Mouse (Mus musculus) kidney, embryonic 14.5 days (tissue): ENCODE results near the gene Lrrc36. TPM values are rescaled to one million over a fixed set of nuclear protein-coding genes. Genes with fewer than 3 reads are reported as not detected.

ENCODE experiments used
- ATAC-seq: fragments of 200-750 bp; cut with Nextera tagmentation; 2 replicates; pipeline ENCODE4 v1.8.0; 2017; ENCODE audit warnings: moderate number of reproducible peaks, mild to moderate bottlenecking, moderate TSS enrichment, moderate library complexity; ENCODE audit not compliant: low FRiP score, low TSS enrichment
- H3K27ac ChIP-seq: fragments of 300-500 bp; sonication (generic); 2 replicates; pipeline ENCODE4 v1.5.1; 2014; ENCODE audit warnings: low read depth, mild to moderate bottlenecking, low read length, moderate library complexity, mixed read lengths
- H3K27me3 ChIP-seq: fragments of 300-500 bp; sonication (generic); 2 replicates; pipeline ENCODE4 v1.6.1; 2014; ENCODE audit warnings: mild to moderate bottlenecking, low read length; ENCODE audit not compliant: control insufficient read depth, insufficient read depth
- H3K36me3 ChIP-seq: fragments of 300-500 bp; sonication (generic); 2 replicates; pipeline ENCODE4 v1.6.1; 2014; ENCODE audit warnings: low read length, mixed read lengths; ENCODE audit not compliant: control insufficient read depth, insufficient read depth
- H3K4me1 ChIP-seq: fragments of 300-500 bp; sonication (generic); 2 replicates; pipeline ENCODE4 v1.6.1; 2014; ENCODE audit warnings: low read length, mixed read lengths; ENCODE audit not compliant: control insufficient read depth, insufficient read depth
- H3K4me2 ChIP-seq: fragments of 300-500 bp; sonication (generic); replicated peaks from 2 replicates; pipeline ENCODE4 v1.6.1; 2014; ENCODE audit warnings: low read depth, mild to moderate bottlenecking, low read length
- H3K4me3 ChIP-seq: fragments of 300-500 bp; sonication (generic); 2 replicates; pipeline ENCODE4 v1.5.1; 2014; ENCODE audit warnings: mild to moderate bottlenecking, low read length
- H3K9ac ChIP-seq: fragments of 300-500 bp; sonication (generic); 2 replicates; pipeline ENCODE4 v1.6.1; 2014; ENCODE audit warnings: low read depth, mild to moderate bottlenecking, low read length, moderate library complexity
- H3K9me3 ChIP-seq: fragments of 300-500 bp; sonication (generic); 2 replicates; pipeline ENCODE4 v1.6.1; 2016; ENCODE audit warnings: low read length; ENCODE audit not compliant: control insufficient read depth
- WGBS: fragments of 180-500 bp; shearing (Covaris S2); extraction: QIAGEN DNeasy Blood & Tissue Kit; methylation state at CpG from one replicate; pipeline ENCODE4 v1.1.7; 2014; 5-methylcytosine and 5-hydroxymethylcytosine counted together
- polyA plus RNA-seq: library from polyadenylated mRNA; unstranded; fragments of >200 nt; fragmentation: Nextera tagmentation; extraction: Ambion mirVana; gene quantifications from 2 replicates; pipeline ENCODE4 v1.2.1, GENCODE M21; 2014

The Lrrc36 gene
- polyA plus RNA-seq, 1 experiment from 2014 or later: not detected

GRCm38 (mm10) chr8:105495350-105496302 lies 82.3 kb downstream of the Lrrc36 start:
- H3K27me3 ChIP-seq: no peaks in the 10 kb centered on the region
- no peaks in the 10 kb centered on the region for H3K9me3 ChIP-seq
- WGBS: 23% methylated on average over 17 of the region's 17 CpGs
- H3K4me2 ChIP-seq: peak overlapping the region; percentile 67
- H3K36me3 ChIP-seq: no peaks in the 10 kb centered on the region
- peak overlapping the region; percentile 65 for H3K27ac ChIP-seq
- H3K9ac ChIP-seq: peak overlapping the region; percentile 88; the same call in 1 of the 2 replicates
- H3K4me1 ChIP-seq: peaks cover 16% of the 10 kb centered on the region; the same call in 1 of the 2 replicates
- H3K4me3 ChIP-seq: peak overlapping the region; percentile 64
- no peak for ATAC-seq

GRCm38 (mm10) chr8:105496439-105497180 lies 83.2 kb downstream of the Lrrc36 start, which contains the start of gene Zdhhc1:
Zdhhc1 (minus strand) TSS chr8:105496902.
- peak within 1 kb of the TSS; percentile 88 for H3K9ac ChIP-seq
- peak; percentile 86 for ATAC-seq
- H3K4me2 ChIP-seq: peak within 1 kb of the TSS; percentile 67
- under 1% methylated on average over 68 of the region's 68 CpGs for WGBS
- H3K9me3 ChIP-seq: no peaks in the 10 kb centered on the region
- H3K27me3 ChIP-seq: no peaks in the 10 kb centered on the region
- peak within 1 kb of the TSS; percentile 65 for H3K27ac ChIP-seq
- H3K4me3 ChIP-seq: peak within 1 kb of the TSS; percentile 64
- no peaks in the 10 kb centered on the region for H3K36me3 ChIP-seq
- H3K4me1 ChIP-seq: peaks cover 16% of the 10 kb centered on the region; the same call in 1 of the 2 replicates

- no peaks in the 10 kb centered on the region for H3K27me3 ChIP-seq
- H3K36me3 ChIP-seq: no peaks in the 10 kb centered on the region
- ATAC-seq: no peak
- H3K9ac ChIP-seq: no peak overlapping the region
- no peaks in the 10 kb centered on the region for H3K9me3 ChIP-seq
- no peak overlapping the region for H3K27ac ChIP-seq
- WGBS: 80% methylated on average over 12 of the region's 12 CpGs
- peaks cover 13% of the 10 kb centered on the region; the same call in 1 of the 2 replicates for H3K4me1 ChIP-seq
- H3K4me3 ChIP-seq: no peak overlapping the region
- H3K4me2 ChIP-seq: no peak overlapping the region
Measured at GRCm38 (mm10) chr8:105499787-105500186, 86.4 kb downstream of the Lrrc36 start.

- ATAC-seq: no peak
- 80% methylated on average over 3 of the region's 3 CpGs for WGBS
- Histone ChIP-seq H3K9ac (no peak overlapping the region), H3K9me3 (no peaks in the 10 kb centered on the region), H3K4me3 (no peak overlapping the region), H3K4me1 (peaks cover 11% of the 10 kb centered on the region), H3K4me2 (no peak overlapping the region), H3K27me3 (no peaks in the 10 kb centered on the region), H3K36me3 (no peaks in the 10 kb centered on the region), H3K27ac (no peak overlapping the region)
Measured at GRCm38 (mm10) chr8:105504617-105505016, 91.2 kb downstream of the Lrrc36 start.

DNA sequence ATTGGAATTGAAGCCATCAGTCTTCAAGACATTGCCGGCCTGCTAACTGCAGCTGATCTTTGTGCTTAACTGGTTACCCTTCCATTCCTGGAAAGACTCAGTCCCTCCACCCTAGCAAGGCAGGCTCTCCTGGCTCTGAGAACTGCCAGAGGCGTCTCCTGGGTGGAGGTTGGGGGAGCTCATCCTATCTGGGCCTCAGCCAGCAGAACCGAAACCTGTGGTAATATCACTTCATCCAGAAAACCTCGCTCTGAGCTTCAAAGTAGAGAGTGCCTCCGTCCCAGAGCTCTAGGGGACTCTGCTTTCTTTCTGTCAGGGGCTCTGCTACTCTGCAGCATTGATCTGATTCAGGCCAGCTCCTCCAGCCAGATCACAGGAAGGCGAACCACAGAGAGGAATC lies 93.6 kb downstream of the Lrrc36 start:
- Histone ChIP-seq H3K4me3 (no peak overlapping the region), H3K9me3 (no peaks in the 10 kb centered on the region), H3K27ac (no peak overlapping the region), H3K27me3 (no peaks in the 10 kb centered on the region), H3K4me1 (peaks cover 21% of the 10 kb centered on the region), H3K36me3 (no peaks in the 10 kb centered on the region), H3K9ac (no peak overlapping the region), H3K4me2 (no peak overlapping the region)
- 83% methylated on average over 6 of the region's 6 CpGs for WGBS
- ATAC-seq: no peak

DNA sequence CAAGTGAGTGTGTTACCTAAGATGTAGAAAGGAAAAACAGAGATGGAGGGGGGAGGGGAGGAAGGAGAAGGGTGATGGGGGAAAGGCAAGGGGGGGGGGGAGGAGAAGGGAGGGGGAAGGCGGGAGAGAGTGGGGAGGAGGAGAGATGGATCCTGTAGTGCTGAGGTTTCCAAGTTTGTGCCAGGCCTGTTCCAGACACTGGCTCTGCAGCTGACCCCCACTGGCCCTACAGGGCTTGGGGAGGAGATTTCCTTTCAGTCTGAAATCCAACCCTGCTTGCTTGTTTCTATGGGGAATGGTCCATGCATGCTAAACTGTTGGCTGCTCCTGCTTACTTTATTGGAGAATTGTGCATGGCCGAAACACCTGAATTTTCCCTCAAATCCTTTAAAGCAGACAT lies 95.4 kb downstream of the Lrrc36 start:
- H3K4me2 ChIP-seq: peak overlapping the region; percentile 29

GRCm38 (mm10) chr8:105509997-105510735 lies 96.8 kb downstream of the Lrrc36 start:
- Histone ChIP-seq H3K27ac (peak overlapping the region; percentile 38; the same call in 1 of the 2 replicates), H3K4me3 (no peak overlapping the region), H3K4me2 (peak overlapping the region; percentile 21; the same call in 1 of the 2 replicates), H3K9ac (peak overlapping the region; percentile 31; the same call in 1 of the 2 replicates), H3K36me3 (no peaks in the 10 kb centered on the region), H3K4me1 (peaks cover 21% of the 10 kb centered on the region), H3K9me3 (no peaks in the 10 kb centered on the region), H3K27me3 (no peaks in the 10 kb centered on the region)
- 38% methylated on average over 12 of the region's 12 CpGs for WGBS
- ATAC-seq: no peak

More for the DNA sequence above, 95.4 kb downstream of the Lrrc36 start:
- Histone ChIP-seq H3K4me3 (no peak overlapping the region), H3K4me1 (peaks cover 21% of the 10 kb centered on the region), H3K27ac (peak overlapping the region; percentile 83), H3K27me3 (no peaks in the 10 kb centered on the region), H3K9ac (peak overlapping the region; percentile 34; the same call in 1 of the 2 replicates), H3K36me3 (no peaks in the 10 kb centered on the region), H3K9me3 (no peaks in the 10 kb centered on the region)
- peak; percentile 94 for ATAC-seq
- WGBS: 14% methylated on average over 2 of the region's 2 CpGs
